Mouse (Mus musculus) neural tube, embryonic 14.5 days (tissue): ENCODE measurements at regions not wholly inside any gene's neighbourhood (a gene's known extent, or its start where the extent isn't known, plus 50 kb on each side); places are given as distances from the start of the nearest gene placed in this dataset.
A peak's percentile ranks its signal among the peaks of the same experiment; 100 is the strongest.

Experiments
- ATAC-seq: fragments of 200-750 bp; cut with Nextera tagmentation; 2 replicates; pipeline ENCODE4 v1.8.0; 2017; ENCODE audit warnings: low read depth, mild to moderate bottlenecking, moderate TSS enrichment, moderate library complexity
- H3K27ac ChIP-seq: fragments of 300-500 bp; sonication (generic); 2 replicates; pipeline ENCODE4 v1.5.1; 2014; ENCODE audit warnings: low read depth, mild to moderate bottlenecking, control low read depth, low read length, moderate library complexity, mixed read lengths
- H3K27me3 ChIP-seq: fragments of 300-500 bp; sonication (generic); 2 replicates; pipeline ENCODE4 v1.6.1; 2014; ENCODE audit warnings: low read length; ENCODE audit not compliant: control insufficient read depth, insufficient read depth
- H3K36me3 ChIP-seq: fragments of 300-500 bp; sonication (generic); 2 replicates; pipeline ENCODE4 v1.6.1; 2014; ENCODE audit warnings: low read length, mixed read lengths; ENCODE audit not compliant: control insufficient read depth, insufficient read depth
- H3K4me1 ChIP-seq: fragments of 300-500 bp; sonication (generic); 2 replicates; pipeline ENCODE4 v1.6.1; 2014; ENCODE audit warnings: low read length; ENCODE audit not compliant: control insufficient read depth, insufficient read depth
- H3K4me2 ChIP-seq: fragments of 300-500 bp; sonication (generic); 2 replicates; pipeline ENCODE4 v1.6.1; 2014; ENCODE audit warnings: mild to moderate bottlenecking, low read depth, low read length, control low read depth
- H3K4me3 ChIP-seq: fragments of 300-500 bp; sonication (generic); 2 replicates; pipeline ENCODE4 v1.5.1; 2014; ENCODE audit warnings: low read depth, low read length, control low read depth, mixed read lengths
- H3K9ac ChIP-seq: fragments of 300-500 bp; sonication (generic); replicated peaks from 2 replicates; pipeline ENCODE4 v1.6.1; 2014; ENCODE audit warnings: low read depth, mild to moderate bottlenecking, control low read depth, low read length, mixed read lengths
- H3K9me3 ChIP-seq: fragments of 300-500 bp; sonication (generic); 2 replicates; pipeline ENCODE4 v1.6.1; 2016; ENCODE audit warnings: low read length; ENCODE audit not compliant: control insufficient read depth
- WGBS: fragments of 180-500 bp; shearing (Covaris S2); extraction: QIAGEN DNeasy Blood & Tissue Kit; methylation state at CpG from one replicate; pipeline ENCODE4 v1.1.7; 2014; 5-methylcytosine and 5-hydroxymethylcytosine counted together

DNA sequence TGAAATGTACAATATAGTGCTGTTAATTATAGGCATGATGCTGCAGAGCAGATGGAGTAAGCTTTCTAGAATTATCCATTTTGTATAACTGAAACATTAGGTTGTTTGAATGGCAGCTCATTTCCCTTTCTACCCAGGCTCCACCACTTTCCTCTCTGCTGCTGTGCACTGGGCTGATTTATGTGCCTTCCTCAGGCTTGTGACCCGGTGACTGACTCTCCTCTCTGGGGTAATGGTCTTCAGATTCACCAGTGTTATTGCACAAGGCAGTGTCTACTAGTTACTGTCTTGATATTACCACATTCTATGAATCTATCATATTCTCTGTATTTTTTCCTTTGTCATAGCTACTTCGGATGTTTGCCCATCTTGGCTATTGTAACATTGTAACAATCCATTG lies 109.4 kb upstream of the Tpk1 start:
- Histone ChIP-seq H3K4me3 (no peak overlapping the region), H3K4me2 (no peak overlapping the region), H3K9ac (no peak overlapping the region), H3K4me1 (0 out of 2 replicates have a peak, but pooled peaks cover 3% of the 10 kb centered on the region), H3K27me3 (no peaks in the 10 kb centered on the region), H3K27ac (no peak overlapping the region), H3K36me3 (no peaks in the 10 kb centered on the region), H3K9me3 (no peaks in the 10 kb centered on the region)
- no peak for ATAC-seq
- 57% methylated on average over 2 of the region's 2 CpGs for WGBS

DNA sequence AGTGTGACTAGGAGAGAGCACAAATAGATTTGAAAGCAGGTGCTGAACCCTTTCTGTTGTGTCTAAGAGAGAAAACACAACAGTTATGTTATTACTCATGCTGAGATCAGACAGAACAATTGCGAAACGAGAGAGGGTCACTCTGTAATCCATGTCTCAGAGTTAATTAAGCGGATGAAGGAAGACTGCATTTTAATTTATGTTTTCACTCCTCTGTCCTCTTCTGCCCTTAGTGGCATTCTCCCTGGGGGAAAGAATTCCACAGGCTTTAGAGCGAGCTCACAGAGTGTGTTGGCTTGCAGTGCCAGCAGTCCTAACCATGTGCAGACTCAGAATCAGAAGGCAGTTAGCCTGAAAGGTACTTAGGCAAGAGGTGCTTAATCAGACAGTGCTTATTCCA lies 108.4 kb upstream of the Tpk1 start:
- Histone ChIP-seq H3K4me2 (no peak overlapping the region), H3K27me3 (no peaks in the 10 kb centered on the region), H3K9ac (no peak overlapping the region), H3K4me1 (0 out of 2 replicates have a peak, but pooled peaks cover 3% of the 10 kb centered on the region), H3K4me3 (no peak overlapping the region), H3K36me3 (no peaks in the 10 kb centered on the region), H3K9me3 (no peaks in the 10 kb centered on the region), H3K27ac (no peak overlapping the region)
- ATAC-seq: peak; percentile 61; the same call in 1 of the 2 replicates
- WGBS: 15% methylated on average over 4 of the region's 4 CpGs

DNA sequence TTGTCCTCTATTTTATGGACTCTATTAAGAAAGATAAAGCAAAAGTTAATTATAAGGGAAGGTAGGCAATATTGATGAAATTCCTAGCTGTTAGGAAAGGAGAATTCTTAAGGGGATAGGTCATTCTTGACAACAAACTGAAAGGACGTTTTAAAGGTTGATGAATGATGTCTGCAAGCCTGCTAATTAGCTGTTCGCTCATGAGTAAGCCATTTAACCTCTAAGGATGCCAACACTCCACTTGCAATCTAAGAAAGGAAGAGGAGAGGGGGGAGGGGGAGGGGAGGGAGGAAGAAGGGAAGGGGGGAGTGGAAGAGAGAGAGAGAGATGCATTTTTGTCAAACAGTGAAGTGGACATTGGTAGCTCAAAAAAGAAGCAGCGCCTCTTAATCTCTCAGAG lies 107.5 kb upstream of the Tpk1 start:
- WGBS: 38% methylated on average over 3 of the region's 3 CpGs
- H3K36me3 ChIP-seq: no peaks in the 10 kb centered on the region
- no peak for ATAC-seq
- no peak overlapping the region for H3K27ac ChIP-seq
- H3K27me3 ChIP-seq: no peaks in the 10 kb centered on the region
- H3K4me3 ChIP-seq: no peak overlapping the region
- H3K4me2 ChIP-seq: no peak overlapping the region
- H3K9ac ChIP-seq: no peak overlapping the region
- no peaks in the 10 kb centered on the region for H3K9me3 ChIP-seq
- H3K4me1 ChIP-seq: 0 out of 2 replicates have a peak, but pooled peaks cover 3% of the 10 kb centered on the region

GRCm38 (mm10) chr6:43765958-43766357 lies 99.9 kb upstream of the Tpk1 start:
- no peak overlapping the region for H3K4me2 ChIP-seq
- no peak overlapping the region for H3K4me3 ChIP-seq
- H3K9ac ChIP-seq: no peak overlapping the region
- 72% methylated on average over 1 of the region's 1 CpGs for WGBS
- no peaks in the 10 kb centered on the region for H3K36me3 ChIP-seq
- no peaks in the 10 kb centered on the region for H3K27me3 ChIP-seq
- no peaks in the 10 kb centered on the region for H3K9me3 ChIP-seq
- ATAC-seq: no peak
- H3K27ac ChIP-seq: no peak overlapping the region
- no peaks in the 10 kb centered on the region for H3K4me1 ChIP-seq
